Mouse (Mus musculus) monocyte, adult 59 days (primary cell): Measurements from ENCODE around the gene Ankrd27. TPM values are rescaled to one million over a fixed set of nuclear protein-coding genes. Genes with fewer than 3 reads are reported as not detected.

Experiments used
- total RNA-seq, 2 experiments: library from RNA; stranded (reverse); gene quantifications; one replicate each; pipeline ENCODE4 v1.2.4; 2023

Ankrd27 gene
- total RNA-seq, result 10 to 100 TPM; 30.3 to 35.3 TPM

DNA sequence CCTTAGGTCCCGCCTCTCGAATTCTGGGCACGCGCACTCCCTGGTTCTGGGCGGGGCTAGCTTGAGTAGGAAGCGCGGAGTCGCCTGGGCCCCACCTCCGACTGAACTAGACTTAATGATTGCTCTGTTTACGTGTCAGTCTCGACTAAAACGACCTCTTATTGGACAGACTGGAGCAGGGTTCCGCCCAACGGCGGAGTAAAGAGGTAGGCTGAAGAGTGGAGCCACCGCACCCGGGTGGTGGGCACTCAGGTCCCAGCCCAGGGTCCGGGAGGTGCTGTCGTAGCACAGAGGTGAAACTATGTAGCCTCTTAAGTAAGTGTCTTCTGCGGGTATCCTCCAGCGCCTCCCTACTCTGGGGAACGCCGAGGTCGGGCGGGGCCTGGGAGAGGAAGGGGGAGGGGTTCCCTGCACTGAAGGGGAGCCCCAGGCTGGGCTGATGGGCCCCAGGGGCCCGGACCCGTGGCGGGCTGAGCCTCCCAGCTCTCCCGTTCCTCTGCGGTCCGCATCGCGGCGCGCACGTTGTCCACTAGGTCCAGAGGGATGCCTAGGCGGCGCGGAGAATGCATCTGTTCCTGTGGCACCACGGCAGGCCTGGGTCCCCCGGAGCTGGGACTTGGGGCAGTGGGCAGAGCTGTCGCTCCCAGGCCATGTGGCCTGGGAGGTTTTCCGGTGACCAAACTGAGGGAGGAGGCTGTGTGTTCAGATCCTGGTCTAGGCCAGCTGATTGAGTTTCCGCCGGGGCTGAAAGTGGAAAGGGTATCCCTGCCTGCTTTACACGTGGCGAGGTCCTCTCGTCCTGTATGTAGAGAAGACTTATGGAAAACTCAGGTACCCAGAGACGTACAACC is at the start of gene Ankrd27:
Ankrd27 (plus strand) TSS at position 190 of the 851 bp plus-strand sequence.

DNA sequence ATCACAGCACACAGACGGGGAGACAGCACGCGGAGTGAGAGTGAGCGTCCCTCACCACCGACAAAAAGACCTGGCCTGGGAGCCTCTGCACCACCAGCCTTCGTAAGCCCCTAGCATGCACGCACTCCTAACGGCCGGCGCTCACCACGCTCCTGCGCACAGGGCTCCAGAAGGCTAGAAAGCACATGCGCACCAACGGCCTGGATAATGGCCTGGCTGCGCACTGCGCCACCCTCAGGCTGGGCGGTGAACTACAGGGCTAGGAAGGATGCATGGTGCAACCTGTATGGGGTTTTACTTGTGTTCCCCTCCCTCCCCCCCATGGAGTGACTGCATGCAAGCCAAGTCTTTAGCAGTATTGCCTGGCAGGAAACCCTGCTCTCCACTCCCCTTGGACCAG is 48.5 kb upstream of the Ankrd27 start, which contains the start of gene Tdrd12:
Tdrd12 (minus strand) TSS at position 184 of the 400 bp plus-strand sequence.

GRCm38 (mm10) chr7:35556205-35556603 is 29.8 kb upstream of the Ankrd27 start, which contains the start of gene Nudt19:
TSS of gene Nudt19 (minus strand) at chr7:35556304.

DNA sequence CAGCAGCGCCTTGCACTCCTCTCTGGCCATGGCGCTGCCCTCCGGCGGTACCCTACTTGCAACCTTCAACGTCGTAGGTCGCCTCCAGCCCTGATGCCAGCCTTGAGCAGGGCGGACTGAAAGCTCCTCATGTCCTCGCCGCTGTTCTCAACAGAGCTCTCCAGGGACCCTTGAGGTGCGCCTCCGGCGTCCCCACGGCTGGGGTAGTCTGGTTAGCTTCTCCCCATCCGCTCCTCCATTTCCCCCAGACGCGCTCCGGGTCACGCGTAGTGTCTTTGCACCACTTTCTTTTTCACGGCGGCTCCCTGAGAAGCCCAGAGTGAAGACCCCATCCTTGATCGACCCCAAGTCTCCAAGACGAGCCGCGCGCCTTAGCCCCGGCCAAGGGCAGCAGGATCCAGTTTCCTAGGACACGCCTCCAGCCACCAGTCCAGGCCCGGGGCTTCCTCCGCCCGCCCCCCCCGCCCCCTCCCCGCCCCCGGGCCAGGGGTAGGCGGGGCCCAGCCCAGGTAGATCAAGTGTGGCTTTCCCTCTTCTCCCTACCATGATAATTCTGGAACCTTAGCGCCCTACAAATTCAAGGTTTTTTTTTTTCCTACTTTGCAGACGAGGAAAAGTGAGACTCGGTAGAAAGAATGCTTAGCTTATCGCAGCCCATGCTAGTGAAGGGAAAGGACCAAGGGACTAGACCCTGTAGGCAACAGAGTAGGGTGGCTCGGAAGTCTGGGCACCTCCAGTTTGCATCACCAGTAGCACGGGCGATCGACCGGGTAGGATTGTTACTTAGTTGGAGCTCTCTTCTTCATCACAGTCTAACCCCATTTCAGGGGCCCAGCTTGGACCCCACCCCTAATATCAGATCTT is 621 bp upstream of the Ankrd27 start, which contains the start of gene Rgs9bp:
Rgs9bp (minus strand) TSS at position 392 of the 864 bp plus-strand sequence.

GRCm38 (mm10) chr7:35647101-35647698 is 61.2 kb downstream of the Ankrd27 start, which contains the start of gene Pdcd5:
TSS of gene Pdcd5 (minus strand) at chr7:35647521.

Other genes with a start within 250 kb of the Ankrd27 start
- gene Faap24, start 189.4 kb upstream of the Ankrd27 start, total RNA-seq, result 1 to 10 TPM; 4.9 to 6.7 TPM
- 1 to 10 TPM; 6.1 to 7.4 TPM for gene Cep89, start 189.2 kb upstream of the Ankrd27 start, total RNA-seq
- not detected for gene Slc7a9, start 137.4 kb upstream of the Ankrd27 start, total RNA-seq
- gene Tdrd12, start 48.5 kb upstream of the Ankrd27 start, total RNA-seq, result not detected
- 10 to 100 TPM; 12.9 to 13.7 TPM for gene Nudt19, start 29.9 kb upstream of the Ankrd27 start, total RNA-seq
- under 1 TPM in 1 of 2 experiments, not detected in 1; 0.06 TPM for gene Rgs9bp, start 662 bp upstream of the Ankrd27 start, total RNA-seq
- 10 to 100 TPM; 37.1 to 42.2 TPM for gene Pdcd5, start 61.3 kb downstream of the Ankrd27 start, total RNA-seq
- 10 to 100 TPM; 15.9 to 18.9 TPM for gene Dpy19l3, start 168.2 kb downstream of the Ankrd27 start, total RNA-seq
- 1 to 10 TPM; 2.4 to 2.6 TPM for gene Zfp507, start 216.8 kb downstream of the Ankrd27 start, total RNA-seq